Mouse (Mus musculus) G1E (cell line): Measurements from ENCODE around the gene Card14.

ENCODE experiments used
- CTCF ChIP-seq: IDR thresholded peaks from 2 replicates; pipeline ENCODE4 v1.5.1; 2012; ENCODE audit warnings: low read depth, low read length, inconsistent platforms, mixed read lengths
- POLR2AphosphoS5 ChIP-seq: IDR thresholded peaks from 2 replicates; pipeline ENCODE4 v1.6.1; 2012; ENCODE audit warnings: low read depth, low read length, inconsistent platforms; ENCODE audit not compliant: insufficient replicate concordance
- TAL1 ChIP-seq: conservative IDR thresholded peaks from 2 replicates; pipeline ENCODE4 v1.6.1; 2012; ENCODE audit warnings: low read depth, low read length, inconsistent platforms, mixed read lengths

GRCm38 (mm10) chr11:119300986-119301385 lies 6.6 kb upstream of the Card14 start:
- TF ChIP-seq TAL1 (no peak), CTCF (no peak), POLR2AphosphoS5 (no peak)
